Mouse (Mus musculus): Measurements from ENCODE around the gene Ccdc120. TPM values are rescaled to one million over a fixed set of nuclear protein-coding genes. Genes with fewer than 3 reads are reported as not detected.

Gene Ccdc120
- polyA plus RNA-seq, 1 experiment from 2014 or later: 25.3 TPM

DNA sequence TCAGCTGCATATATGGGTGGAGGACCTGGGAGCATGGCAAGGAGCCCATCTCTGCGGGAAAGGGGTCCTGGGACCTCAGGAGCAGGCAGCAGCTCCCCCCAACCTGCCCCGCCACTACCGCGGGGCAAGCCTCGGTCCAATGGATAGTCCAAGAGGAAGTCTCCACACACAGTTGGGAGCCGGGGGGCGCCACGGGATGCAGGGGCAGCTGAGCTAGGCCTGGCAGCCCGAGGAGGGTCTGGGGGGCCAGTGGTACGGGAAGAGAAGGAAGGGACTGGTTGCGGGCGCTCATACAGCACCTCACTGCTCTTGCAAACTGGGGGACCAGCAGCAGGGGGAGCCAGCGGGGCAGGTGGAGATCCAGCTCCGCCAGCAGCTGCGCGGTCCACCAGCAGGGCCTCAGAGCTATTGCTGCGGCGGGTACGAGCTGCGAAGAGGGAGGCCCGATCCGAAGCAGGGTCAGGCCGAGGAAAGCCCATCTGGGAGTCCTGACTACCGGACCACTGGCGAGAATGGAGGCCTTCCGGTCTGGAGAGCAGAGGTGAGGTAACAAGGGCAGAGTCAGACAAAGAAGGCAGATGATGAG lies 17.0 kb downstream of the Ccdc120 start:
- WGBS: 37% methylated on average over 25 of the region's 26 CpGs
- no peak overlapping the region for H3K9ac ChIP-seq
- H3K4me1 ChIP-seq (ENCODE audit: insufficient read depth): no peaks in the 10 kb centered on the region

GRCm38 (mm10) chrX:7728922-7729265 lies 21.8 kb downstream of the Ccdc120 start:
- peak; percentile 1; the same call in 1 of the 2 replicates for ATAC-seq (ENCODE audit: insufficient read depth)
- WGBS: 18% methylated on average over 4 of the region's 4 CpGs

More for the DNA sequence above, 17.0 kb downstream of the Ccdc120 start:
- ATAC-seq (ENCODE audit: insufficient read depth) (peak; percentile 9; the same call in 1 of the 2 replicates), DNase-seq (peak; percentile 68)
- Histone ChIP-seq H3K4me2 (no peak overlapping the region), H3K36me3 (ENCODE audit: insufficient read depth) (peaks cover 8% of the 10 kb centered on the region; the same call in 1 of the 2 replicates), H3K9me3 (ENCODE audit: low read depth, low read length) (no peaks in the 10 kb centered on the region), H3K27ac (ENCODE audit: low read depth) (no peak overlapping the region), H3K4me3 (ENCODE audit: low read depth, low read length) (no peak overlapping the region), H3K27me3 (ENCODE audit: insufficient read depth, low read length) (no peaks in the 10 kb centered on the region)
- peak; percentile 72 for TF ChIP-seq CTCF (IDR thresholded peaks at IDR 0.05; ENCODE audit: low read depth)

GRCm38 (mm10) chrX:7728215-7728921 lies 22.3 kb downstream of the Ccdc120 start, which contains the start of gene Praf2:
Gene Praf2, plus strand, starts transcription at chrX:7728439.
- no peaks in the 10 kb centered on the region for H3K27me3 ChIP-seq (ENCODE audit: insufficient read depth, low read length)
- H3K4me2 ChIP-seq: peak within 1 kb of the TSS; percentile 65
- peaks cover 25% of the 10 kb centered on the region; the same call in 1 of the 2 replicates for H3K36me3 ChIP-seq (ENCODE audit: insufficient read depth)
- H3K9ac ChIP-seq: peak within 1 kb of the TSS; percentile 49
- peak within 1 kb of the TSS; percentile 46 for H3K4me3 ChIP-seq (ENCODE audit: low read depth, low read length)
- ATAC-seq (ENCODE audit: insufficient read depth) (peak; percentile 96), DNase-seq (peak; percentile 90)
- 11% methylated on average over 42 of the region's 42 CpGs for WGBS
- TF ChIP-seq CTCF (IDR thresholded peaks at IDR 0.05; ENCODE audit: low read depth): no peak
- H3K9me3 ChIP-seq (ENCODE audit: low read depth, low read length): no peaks in the 10 kb centered on the region
- H3K4me1 ChIP-seq (ENCODE audit: insufficient read depth): no peaks in the 10 kb centered on the region
- H3K27ac ChIP-seq (ENCODE audit: low read depth): peak within 1 kb of the TSS; percentile 63

More at GRCm38 (mm10) chrX:7728922-7729265, 21.8 kb downstream of the Ccdc120 start:
- H3K9ac ChIP-seq: peak overlapping the region; percentile 49
- H3K36me3 ChIP-seq (ENCODE audit: insufficient read depth): peaks cover 23% of the 10 kb centered on the region; the same call in 1 of the 2 replicates
- peak overlapping the region; percentile 46 for H3K4me3 ChIP-seq (ENCODE audit: low read depth, low read length)
- no peaks in the 10 kb centered on the region for H3K4me1 ChIP-seq (ENCODE audit: insufficient read depth)
- H3K4me2 ChIP-seq: peak overlapping the region; percentile 65
- H3K27me3 ChIP-seq (ENCODE audit: insufficient read depth, low read length): no peaks in the 10 kb centered on the region
- no peak for DNase-seq
- no peaks in the 10 kb centered on the region for H3K9me3 ChIP-seq (ENCODE audit: low read depth, low read length)
- no peak overlapping the region for H3K27ac ChIP-seq (ENCODE audit: low read depth)
- no peak for TF ChIP-seq CTCF (IDR thresholded peaks at IDR 0.05; ENCODE audit: low read depth)

- Histone ChIP-seq H3K4me2 (no peak overlapping the region), H3K4me1 (ENCODE audit: insufficient read depth) (no peaks in the 10 kb centered on the region), H3K36me3 (ENCODE audit: insufficient read depth) (peaks cover 25% of the 10 kb centered on the region; the same call in 1 of the 2 replicates), H3K27me3 (ENCODE audit: insufficient read depth, low read length) (no peaks in the 10 kb centered on the region), H3K9ac (no peak overlapping the region), H3K27ac (ENCODE audit: low read depth) (no peak overlapping the region), H3K4me3 (ENCODE audit: low read depth, low read length) (no peak overlapping the region), H3K9me3 (ENCODE audit: low read depth, low read length) (no peaks in the 10 kb centered on the region)
- TF ChIP-seq CTCF (IDR thresholded peaks at IDR 0.05; ENCODE audit: low read depth): no peak
- no peak for DNase-seq
- WGBS: 93% methylated on average over 13 of the region's 13 CpGs
- ATAC-seq (ENCODE audit: insufficient read depth): no peak
Measured at GRCm38 (mm10) chrX:7727176-7727575, 23.5 kb downstream of the Ccdc120 start.

DNA sequence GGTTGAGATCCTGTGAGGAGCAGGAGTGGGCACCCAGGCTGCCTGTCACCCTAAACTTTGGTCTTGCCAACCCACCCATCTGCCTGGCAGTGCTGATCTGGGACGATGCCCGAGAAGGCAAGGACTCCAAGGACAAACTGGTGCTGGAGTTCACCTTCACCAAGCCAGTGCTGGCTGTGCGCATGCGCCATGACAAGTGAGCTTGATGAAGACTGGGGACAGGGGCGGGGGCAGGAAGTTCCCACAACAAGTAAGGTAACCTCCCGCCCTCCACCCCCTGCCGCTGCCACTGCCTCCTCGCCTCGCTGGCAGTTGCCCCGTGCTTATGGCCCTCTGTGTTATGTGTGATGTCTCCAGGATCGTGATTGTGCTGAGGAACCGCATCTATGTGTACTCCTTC lies 24.9 kb downstream of the Ccdc120 start:
- Histone ChIP-seq H3K4me2 (no peak overlapping the region), H3K4me3 (ENCODE audit: low read depth, low read length) (no peak overlapping the region), H3K27me3 (ENCODE audit: insufficient read depth, low read length) (no peaks in the 10 kb centered on the region), H3K27ac (ENCODE audit: low read depth) (no peak overlapping the region), H3K4me1 (ENCODE audit: insufficient read depth) (no peaks in the 10 kb centered on the region), H3K36me3 (ENCODE audit: insufficient read depth) (peaks cover 25% of the 10 kb centered on the region; the same call in 1 of the 2 replicates), H3K9me3 (ENCODE audit: low read depth, low read length) (no peaks in the 10 kb centered on the region), H3K9ac (no peak overlapping the region)
- no peak for TF ChIP-seq CTCF (IDR thresholded peaks at IDR 0.05; ENCODE audit: low read depth)
- ATAC-seq (ENCODE audit: insufficient read depth): no peak
- 83% methylated on average over 12 of the region's 12 CpGs for WGBS
- no peak for DNase-seq

DNA sequence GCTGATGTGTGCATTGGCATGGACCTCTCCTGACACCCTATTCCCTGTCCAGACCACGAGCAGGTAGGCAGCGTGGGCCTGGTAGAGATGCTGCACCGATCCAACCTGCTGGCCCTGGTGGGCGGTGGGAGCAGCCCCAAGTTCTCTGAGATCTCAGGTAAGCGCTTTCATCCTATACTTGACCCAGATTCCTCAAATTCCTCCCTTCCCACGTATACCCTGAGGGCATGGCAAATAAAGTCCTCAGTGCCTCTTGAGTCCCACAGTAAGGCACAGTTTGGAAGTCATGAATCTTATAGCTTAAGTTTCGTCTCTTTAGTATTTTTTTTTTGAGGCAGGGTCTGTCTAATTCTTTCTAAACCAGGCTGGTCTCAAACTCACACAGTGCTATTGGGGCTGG lies 26.6 kb downstream of the Ccdc120 start:
- H3K27me3 ChIP-seq (ENCODE audit: insufficient read depth, low read length): no peaks in the 10 kb centered on the region
- H3K4me3 ChIP-seq (ENCODE audit: low read depth, low read length): no peak overlapping the region
- no peak for TF ChIP-seq CTCF (IDR thresholded peaks at IDR 0.05; ENCODE audit: low read depth)
- WGBS: 78% methylated on average over 7 of the region's 7 CpGs
- no peak overlapping the region; the same call in 1 of the 2 replicates for H3K4me2 ChIP-seq
- H3K27ac ChIP-seq (ENCODE audit: low read depth): no peak overlapping the region
- H3K9ac ChIP-seq: no peak overlapping the region
- ATAC-seq (ENCODE audit: insufficient read depth) (no peak), DNase-seq (no peak)
- no peaks in the 10 kb centered on the region for H3K9me3 ChIP-seq (ENCODE audit: low read depth, low read length)
- H3K4me1 ChIP-seq (ENCODE audit: insufficient read depth): no peaks in the 10 kb centered on the region
- peaks cover 25% of the 10 kb centered on the region; the same call in 1 of the 2 replicates for H3K36me3 ChIP-seq (ENCODE audit: insufficient read depth)

DNA sequence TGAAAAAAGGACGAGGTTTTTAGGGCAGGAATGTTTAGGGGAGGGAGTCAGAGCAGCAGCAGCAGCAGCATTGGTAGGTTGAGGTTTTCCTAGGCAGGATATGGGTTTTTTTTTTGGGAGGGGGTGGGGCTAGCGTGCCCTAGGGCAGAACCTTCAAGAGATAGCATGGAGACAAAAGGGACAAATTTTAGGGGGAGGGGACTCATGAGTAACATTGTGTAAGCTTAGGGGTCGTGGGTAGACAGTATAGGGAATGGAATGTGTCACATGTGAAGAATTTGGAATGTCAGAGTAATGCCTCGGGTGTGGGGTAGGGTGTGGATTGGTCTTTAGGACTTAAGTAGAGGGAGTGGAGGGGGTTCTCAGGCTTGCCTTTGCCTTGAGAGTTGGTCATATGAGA lies 28.0 kb downstream of the Ccdc120 start:
- no peak for TF ChIP-seq CTCF (IDR thresholded peaks at IDR 0.05; ENCODE audit: low read depth)
- Histone ChIP-seq H3K4me2 (peak overlapping the region; percentile 65), H3K9ac (peak overlapping the region; percentile 65), H3K9me3 (ENCODE audit: low read depth, low read length) (no peaks in the 10 kb centered on the region), H3K27me3 (ENCODE audit: insufficient read depth, low read length) (no peaks in the 10 kb centered on the region), H3K36me3 (ENCODE audit: insufficient read depth) (peaks cover 25% of the 10 kb centered on the region; the same call in 1 of the 2 replicates), H3K4me3 (ENCODE audit: low read depth, low read length) (peak overlapping the region; percentile 52), H3K27ac (ENCODE audit: low read depth) (peak overlapping the region; percentile 95; the same call in 1 of the 2 replicates), H3K4me1 (ENCODE audit: insufficient read depth) (no peaks in the 10 kb centered on the region)
- no peak for DNase-seq
- no peak for ATAC-seq (ENCODE audit: insufficient read depth)
- WGBS: 14% methylated on average over 4 of the region's 4 CpGs

All from lung, embryonic 14.5 days (tissue).